Mouse (Mus musculus): Measurements from ENCODE around the gene Cldn34c3. TPM values are rescaled to one million over a fixed set of nuclear protein-coding genes. Genes with fewer than 3 reads are reported as not detected.

Gene Cldn34c3
- not detected in 2 replicates for polyA plus RNA-seq (2012; rRNA removed)

DNA sequence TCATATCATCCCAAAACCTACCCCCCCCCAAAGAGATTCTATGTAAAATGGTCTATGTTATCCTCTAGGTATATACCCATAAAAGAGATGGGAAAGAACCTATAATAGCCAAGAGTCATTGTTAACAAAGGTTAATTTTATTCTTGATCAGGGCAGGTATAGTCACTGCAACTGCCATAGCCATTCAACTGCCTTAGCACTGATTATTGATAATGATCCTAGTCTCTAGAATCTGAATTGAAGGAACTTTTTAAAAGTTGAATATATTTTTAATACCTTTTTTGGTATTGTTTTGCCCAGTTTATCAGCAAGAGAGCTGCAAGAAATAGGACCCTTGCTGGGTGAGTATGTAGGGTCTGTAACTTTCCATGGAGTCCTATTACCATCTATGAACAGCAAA lies at the start of gene Cldn34c3:
TSS of gene Cldn34c3 (plus strand) at position 301 of the 400 bp plus-strand sequence.

Other genes with a start within 250 kb of the Cldn34c3 start
- 0.37 TPM in 1 of 2 replicates, not detected in the other for gene Cldn34c2, start 212.0 kb upstream of the Cldn34c3 start, polyA plus RNA-seq (2012; rRNA removed)
- gene Gm17467, start 88.9 kb upstream of the Cldn34c3 start, polyA plus RNA-seq (2012; rRNA removed): not detected in 2 replicates

Measured in colon, adult 2 months (tissue).